Mouse (Mus musculus) layer of hippocampus, adult 2 months (tissue): ENCODE measurements around the gene Hnf1b. TPM values are rescaled to one million over a fixed set of nuclear protein-coding genes. Genes with fewer than 3 reads are reported as not detected.

Experiments
- DNase-seq, 2 experiments: peaks; one replicate each; pipeline ENCODE4 v3.0.0; 2022; ENCODE audit warnings: low spot score in 2 of 2
- H3K27ac ChIP-seq: fragments of 200-600 bp; 2 replicates; pipeline ENCODE4 v1.8.1; 2022
- H3K4me3 ChIP-seq: fragments of 200-600 bp; 2 replicates; pipeline ENCODE4 v1.8.1; 2022; ENCODE audit warnings: mild to moderate bottlenecking
- CTCF ChIP-seq: fragments of 200-600 bp; conservative IDR thresholded peaks from 2 replicates; pipeline ENCODE4 v1.8.1; 2022; ENCODE audit warnings: antibody characterized with exemption, mild to moderate bottlenecking, moderate library complexity
- total RNA-seq, 2 experiments: library from RNA; stranded (reverse); gene quantifications; 2 replicates each; pipeline ENCODE4 v1.2.3; 2021

The Hnf1b gene
- total RNA-seq, 2 experiments from 2014 or later, result 0.15 to 0.22 TPM

GRCm38 (mm10) chr11:83891366-83891765, 41.5 kb downstream of the Hnf1b start:
- Histone ChIP-seq H3K27ac (no peak overlapping the region), H3K4me3 (no peak overlapping the region)
- no peak for TF ChIP-seq CTCF
- DNase-seq, result no peak

GRCm38 (mm10) chr11:83893325-83893724, 43.5 kb downstream of the Hnf1b start:
- H3K27ac ChIP-seq, result no peak overlapping the region
- no peak for TF ChIP-seq CTCF

GRCm38 (mm10) chr11:83896430-83897410, 46.9 kb downstream of the Hnf1b start:
- H3K27ac ChIP-seq, result no peak overlapping the region
- no peak for TF ChIP-seq CTCF
- no peak overlapping the region for H3K4me3 ChIP-seq
- DNase-seq, result no peak

More at GRCm38 (mm10) chr11:83893325-83893724, 43.5 kb downstream of the Hnf1b start:
- no peak overlapping the region for H3K4me3 ChIP-seq
- no peak for DNase-seq

- no peak overlapping the region for H3K27ac ChIP-seq
- no peak for TF ChIP-seq CTCF
- DNase-seq, result no peak
- no peak overlapping the region for H3K4me3 ChIP-seq
Measured at GRCm38 (mm10) chr11:83897569-83897968, 47.7 kb downstream of the Hnf1b start.

- TF ChIP-seq CTCF, result no peak
- DNase-seq, result no peak
- no peak overlapping the region for H3K4me3 ChIP-seq
Measured at GRCm38 (mm10) chr11:83902812-83903211, 52.9 kb downstream of the Hnf1b start.

DNA sequence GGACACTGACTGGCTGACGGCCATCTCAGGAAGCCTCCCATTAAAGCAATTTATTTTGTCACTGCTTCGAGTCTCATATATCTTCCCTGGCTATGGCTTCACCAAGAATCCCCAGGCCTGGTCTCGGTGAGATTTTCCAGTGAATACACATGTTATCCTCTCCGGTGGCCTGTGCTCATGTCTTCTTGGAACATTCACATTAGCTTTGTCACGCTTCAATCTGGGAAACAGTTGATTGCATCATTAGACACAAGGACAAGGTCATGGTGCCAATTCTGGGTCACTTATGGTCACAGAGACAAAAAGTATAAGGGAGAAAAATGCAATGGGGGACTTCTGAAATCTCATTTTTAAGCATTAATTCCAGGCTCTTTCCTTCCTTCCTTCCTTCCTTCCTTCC, 55.9 kb downstream of the Hnf1b start:
- no peak for TF ChIP-seq CTCF
- no peak for DNase-seq
- H3K4me3 ChIP-seq, result no peak overlapping the region

More at GRCm38 (mm10) chr11:83902812-83903211, 52.9 kb downstream of the Hnf1b start:
- H3K27ac ChIP-seq, result no peak overlapping the region

DNA sequence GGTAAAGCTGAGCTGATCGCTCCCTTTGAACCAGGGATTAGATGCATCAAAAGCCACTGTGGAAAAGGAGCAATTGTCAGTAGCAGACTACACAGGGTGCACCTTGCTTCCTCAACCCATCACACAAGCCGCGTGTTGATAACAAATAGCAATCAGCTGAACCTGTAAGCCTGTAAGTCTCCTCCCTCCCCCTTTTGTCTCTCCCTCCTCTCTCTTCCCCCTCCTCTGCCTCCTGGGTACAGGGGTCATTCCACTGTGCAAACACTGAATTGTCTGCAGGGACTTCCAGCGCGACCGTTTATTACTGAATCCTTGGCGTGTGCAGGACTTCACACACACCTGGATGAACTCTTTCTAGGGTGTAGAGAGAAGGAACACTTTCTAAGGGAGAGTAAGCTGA, 58.5 kb downstream of the Hnf1b start:
- TF ChIP-seq CTCF, result no peak
- no peak for DNase-seq
- no peak overlapping the region for H3K27ac ChIP-seq
- no peak overlapping the region for H3K4me3 ChIP-seq

More for the DNA sequence above, 55.9 kb downstream of the Hnf1b start:
- H3K27ac ChIP-seq, result no peak overlapping the region

- no peak overlapping the region for H3K27ac ChIP-seq
- no peak overlapping the region for H3K4me3 ChIP-seq
- TF ChIP-seq CTCF, result no peak
- no peak for DNase-seq
Measured at GRCm38 (mm10) chr11:83913824-83914311, 64.0 kb downstream of the Hnf1b start.

DNA sequence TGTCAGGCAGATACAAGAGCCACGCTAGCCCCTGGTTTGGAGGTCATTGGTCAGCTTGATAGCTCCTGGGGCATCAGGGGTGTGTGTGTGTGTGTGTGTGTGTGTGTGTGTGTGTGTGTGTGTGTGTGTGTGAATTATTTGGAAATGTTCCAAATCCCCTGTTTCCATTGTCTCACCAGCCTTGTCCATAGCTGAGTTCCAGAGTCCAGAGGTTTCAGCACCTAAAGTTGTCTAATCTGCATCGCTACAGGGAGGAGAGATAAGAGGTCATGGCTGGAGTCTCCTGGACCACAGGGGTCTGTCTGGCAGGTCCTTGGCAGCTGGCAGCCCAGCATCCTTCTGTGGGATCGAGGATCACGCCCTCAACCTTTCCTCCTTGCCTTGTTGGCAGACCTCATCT, 64.6 kb downstream of the Hnf1b start:
- H3K4me3 ChIP-seq, result no peak overlapping the region
- no peak for DNase-seq
- no peak for TF ChIP-seq CTCF
- H3K27ac ChIP-seq, result no peak overlapping the region

GRCm38 (mm10) chr11:83922600-83922999, 72.7 kb downstream of the Hnf1b start:
- TF ChIP-seq CTCF, result no peak
- no peak overlapping the region for H3K27ac ChIP-seq
- no peak for DNase-seq
- H3K4me3 ChIP-seq, result no peak overlapping the region

DNA sequence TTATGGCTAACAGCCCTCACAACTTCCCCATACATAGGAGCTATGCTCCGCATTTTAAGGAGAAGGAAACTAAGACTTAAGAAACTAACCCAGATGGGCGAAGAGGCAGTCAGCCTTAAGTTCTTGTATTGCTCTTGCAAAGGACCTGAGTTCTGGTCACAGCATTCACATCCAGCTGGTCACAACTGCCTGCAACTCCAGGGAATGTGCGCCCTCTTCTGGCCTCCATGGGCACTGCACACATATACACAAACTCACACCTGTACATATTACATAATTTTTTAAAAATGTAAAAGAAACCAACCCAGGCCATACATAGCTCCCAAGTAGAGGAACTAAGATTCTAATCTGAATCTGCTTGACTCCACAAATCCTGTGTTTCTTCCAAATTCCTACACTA, 77.2 kb downstream of the Hnf1b start:
- DNase-seq, result no peak
- TF ChIP-seq CTCF, result peak; percentile 61
- Histone ChIP-seq H3K4me3 (no peak overlapping the region), H3K27ac (no peak overlapping the region)

DNA sequence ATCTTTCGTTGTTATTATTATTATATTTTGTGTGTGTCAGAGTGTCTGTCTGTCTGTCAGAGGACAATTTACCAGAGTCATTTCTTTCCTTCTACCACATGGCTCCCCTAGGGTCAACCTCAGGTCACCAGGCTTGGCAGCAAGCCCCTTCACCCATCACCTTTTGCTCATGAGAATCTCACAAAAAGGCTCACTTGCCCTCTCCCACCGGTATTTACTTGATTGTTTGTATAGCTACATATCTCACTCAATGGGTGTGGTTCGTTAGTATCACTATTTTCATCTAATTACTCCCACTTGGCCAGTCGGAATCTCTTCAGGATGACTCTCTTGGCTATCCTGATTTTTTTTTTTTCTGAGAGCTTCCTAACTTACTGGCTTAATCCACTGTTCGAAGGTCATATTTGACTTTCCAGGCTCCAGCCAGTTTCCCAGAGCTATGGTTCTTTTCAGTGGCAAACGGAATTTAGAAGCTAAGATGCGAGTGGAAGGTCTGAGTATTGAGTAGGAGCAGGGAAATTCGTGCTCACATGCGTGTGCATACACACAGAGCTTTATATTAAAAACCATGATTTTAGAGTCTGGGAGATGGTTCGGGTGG, 82.7 kb downstream of the Hnf1b start:
- no peak for DNase-seq
- TF ChIP-seq CTCF, result no peak
- no peak overlapping the region for H3K27ac ChIP-seq
- no peak overlapping the region for H3K4me3 ChIP-seq

- Histone ChIP-seq H3K4me3 (no peak overlapping the region), H3K27ac (no peak overlapping the region)
- no peak for TF ChIP-seq CTCF
- no peak for DNase-seq
Measured at GRCm38 (mm10) chr11:83933376-83933775, 83.5 kb downstream of the Hnf1b start.
